Mouse (Mus musculus) embryo, embryonic 11.5 days (tissue): ENCODE measurements around the gene Uhrf1.

Experiments used
- DNase-seq: peaks from one replicate; pipeline ENCODE4 v3.0.0-alpha.2; 2012; ENCODE audit warnings: low read depth, low spot score

Uhrf1 gene

GRCm38 (mm10) chr17:56275842-56276480, 27.2 kb upstream of the Uhrf1 start:
- DNase-seq: no peak

- DNase-seq: peak; percentile 98
Observed at GRCm38 (mm10) chr17:56276643-56277566, 26.2 kb upstream of the Uhrf1 start, which contains the start of gene Ticam1. Gene Ticam1 (minus strand): TSS chr17:56276786.

GRCm38 (mm10) chr17:56277567-56277893, 25.6 kb upstream of the Uhrf1 start:
- no peak for DNase-seq

- DNase-seq: no peak
Observed at GRCm38 (mm10) chr17:56278340-56278739, 24.8 kb upstream of the Uhrf1 start.

GRCm38 (mm10) chr17:56279481-56280155, 23.5 kb upstream of the Uhrf1 start:
- DNase-seq: no peak

- DNase-seq: no peak
Observed at GRCm38 (mm10) chr17:56281193-56281592, 21.9 kb upstream of the Uhrf1 start.

- no peak for DNase-seq
Observed at GRCm38 (mm10) chr17:56282802-56283201, 20.3 kb upstream of the Uhrf1 start.

- no peak for DNase-seq
Observed at GRCm38 (mm10) chr17:56283316-56283715, 19.8 kb upstream of the Uhrf1 start.

GRCm38 (mm10) chr17:56285995-56286394, 17.1 kb upstream of the Uhrf1 start:
- no peak for DNase-seq

- DNase-seq: no peak
Observed at GRCm38 (mm10) chr17:56287830-56288229, 15.3 kb upstream of the Uhrf1 start.

- no peak for DNase-seq
Observed at GRCm38 (mm10) chr17:56288866-56289265, 14.3 kb upstream of the Uhrf1 start.

GRCm38 (mm10) chr17:56289371-56290331, 13.5 kb upstream of the Uhrf1 start:
- DNase-seq: no peak

GRCm38 (mm10) chr17:56290388-56291170, 12.5 kb upstream of the Uhrf1 start:
- peak; percentile 85 for DNase-seq

GRCm38 (mm10) chr17:56291171-56291511, 12.0 kb upstream of the Uhrf1 start:
- DNase-seq: peak; percentile 78

GRCm38 (mm10) chr17:56291826-56292475, 11.2 kb upstream of the Uhrf1 start:
- DNase-seq: no peak

GRCm38 (mm10) chr17:56292531-56293222, 10.4 kb upstream of the Uhrf1 start, which contains the start of gene Plin3:
Gene Plin3 (minus strand): TSS chr17:56292873.
- DNase-seq: no peak

- DNase-seq: no peak
Observed at GRCm38 (mm10) chr17:56293291-56293690, 9.8 kb upstream of the Uhrf1 start.

GRCm38 (mm10) chr17:56294241-56294640, 8.9 kb upstream of the Uhrf1 start:
- no peak for DNase-seq

- no peak for DNase-seq
Observed at GRCm38 (mm10) chr17:56296201-56296600, 6.9 kb upstream of the Uhrf1 start.
